Mouse (Mus musculus) intestine, embryonic 14.5 days (tissue): ENCODE measurements around the gene Tmem17. TPM values are rescaled to one million over a fixed set of nuclear protein-coding genes. Genes with fewer than 3 reads are reported as not detected.

ENCODE experiments used
- ATAC-seq: fragments of 200-750 bp; cut with Nextera tagmentation; replicated peaks from 2 replicates; pipeline ENCODE4 v1.8.0; 2017; ENCODE audit warnings: low read depth, moderate number of reproducible peaks, moderate TSS enrichment, moderate library complexity; ENCODE audit not compliant: low FRiP score, low TSS enrichment
- DNase-seq: peaks from one replicate; pipeline ENCODE4 v3.0.0-alpha.2; 2018; ENCODE audit warnings: low spot score
- H3K27ac ChIP-seq: fragments of 300-500 bp; sonication (generic); 2 replicates; pipeline ENCODE4 v1.5.1; 2014; ENCODE audit warnings: low read depth, mild to moderate bottlenecking, control low read depth
- H3K27me3 ChIP-seq: fragments of 300-500 bp; sonication (generic); replicated peaks from 2 replicates; pipeline ENCODE4 v1.6.1; 2014; ENCODE audit warnings: low read length, control low read depth; ENCODE audit not compliant: control insufficient read depth, insufficient read depth
- H3K36me3 ChIP-seq: fragments of 300-500 bp; sonication (generic); 2 replicates; pipeline ENCODE4 v1.6.1; 2014; ENCODE audit warnings: low read length, control low read depth; ENCODE audit not compliant: control insufficient read depth, insufficient read depth
- H3K4me1 ChIP-seq: fragments of 300-500 bp; sonication (generic); replicated peaks from 2 replicates; pipeline ENCODE4 v1.6.1; 2014; ENCODE audit warnings: low read length, control low read depth, mixed read lengths; ENCODE audit not compliant: control insufficient read depth, insufficient read depth
- H3K4me2 ChIP-seq: fragments of 300-500 bp; sonication (generic); 2 replicates; pipeline ENCODE4 v1.6.1; 2014; ENCODE audit warnings: low read length
- H3K4me3 ChIP-seq: fragments of 300-500 bp; sonication (generic); 2 replicates; pipeline ENCODE4 v1.5.1; 2014; ENCODE audit warnings: low read depth, low read length, control low read depth, mixed read lengths
- H3K9ac ChIP-seq: fragments of 300-500 bp; sonication (generic); 2 replicates; pipeline ENCODE4 v1.6.1; 2014; ENCODE audit warnings: mild to moderate bottlenecking, low read length
- H3K9me3 ChIP-seq: fragments of 300-500 bp; sonication (generic); 2 replicates; pipeline ENCODE4 v1.6.1; 2016; ENCODE audit warnings: low read length, control low read depth; ENCODE audit not compliant: control insufficient read depth
- WGBS: fragments of 180-500 bp; shearing (Covaris S2); extraction: QIAGEN DNeasy Blood & Tissue Kit; methylation state at CpG from one replicate; pipeline ENCODE4 v1.1.7; 2014; 5-methylcytosine and 5-hydroxymethylcytosine counted together
- polyA plus RNA-seq: library from polyadenylated mRNA; unstranded; fragments of >200 nt; fragmentation: Nextera tagmentation; extraction: Ambion mirVana; gene quantifications from 2 replicates; pipeline ENCODE4 v1.2.1, GENCODE M21; 2014

Tmem17 gene
- polyA plus RNA-seq, 1 experiment from 2014 or later: 11.7 TPM

DNA sequence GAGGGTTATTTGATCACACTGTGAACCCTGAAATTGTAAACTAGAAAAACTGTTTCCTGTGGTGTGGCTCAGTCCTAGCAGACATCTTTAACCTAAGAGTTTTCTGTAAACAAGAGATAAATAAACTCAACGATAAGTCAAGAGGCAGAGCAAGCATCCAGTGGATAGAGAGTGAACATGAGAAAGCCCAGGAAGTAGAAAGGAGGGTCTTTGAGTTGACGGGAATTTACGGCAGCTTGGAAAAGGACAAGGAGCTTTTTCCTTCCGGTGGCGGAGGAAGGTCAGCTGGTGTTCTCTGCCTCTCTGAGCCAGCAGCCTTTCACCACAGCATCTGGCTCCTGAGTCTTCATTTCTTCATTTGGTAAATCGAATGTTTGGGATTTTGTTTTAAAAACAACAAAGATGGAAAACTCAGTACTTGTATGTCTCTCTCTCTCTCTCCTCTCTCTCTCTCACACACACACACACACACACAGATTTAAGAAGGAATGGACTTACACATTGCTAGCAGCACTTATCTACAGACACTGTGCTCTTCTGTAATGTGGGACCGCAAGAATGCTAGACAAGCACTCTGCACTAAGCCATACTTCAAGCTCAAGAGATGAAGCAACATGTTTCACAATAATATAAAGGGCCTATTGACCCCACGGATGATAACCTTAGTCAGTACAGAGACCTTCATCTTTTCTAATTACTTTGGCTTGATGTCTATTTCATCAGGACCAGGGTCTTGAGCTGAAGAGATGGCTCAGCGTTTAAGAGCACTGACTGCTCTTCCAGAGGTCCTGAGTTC is 10.9 kb upstream of the Tmem17 start:
- Histone ChIP-seq H3K27ac (no peak overlapping the region), H3K27me3 (no peaks in the 10 kb centered on the region), H3K9ac (no peak overlapping the region), H3K9me3 (0 out of 2 replicates have a peak, but pooled peaks cover 3% of the 10 kb centered on the region), H3K4me3 (no peak overlapping the region), H3K4me1 (no peaks in the 10 kb centered on the region), H3K4me2 (no peak overlapping the region), H3K36me3 (no peaks in the 10 kb centered on the region)
- WGBS: 67% methylated on average over 9 of the region's 9 CpGs
- no peak for DNase-seq
- no peak for ATAC-seq

DNA sequence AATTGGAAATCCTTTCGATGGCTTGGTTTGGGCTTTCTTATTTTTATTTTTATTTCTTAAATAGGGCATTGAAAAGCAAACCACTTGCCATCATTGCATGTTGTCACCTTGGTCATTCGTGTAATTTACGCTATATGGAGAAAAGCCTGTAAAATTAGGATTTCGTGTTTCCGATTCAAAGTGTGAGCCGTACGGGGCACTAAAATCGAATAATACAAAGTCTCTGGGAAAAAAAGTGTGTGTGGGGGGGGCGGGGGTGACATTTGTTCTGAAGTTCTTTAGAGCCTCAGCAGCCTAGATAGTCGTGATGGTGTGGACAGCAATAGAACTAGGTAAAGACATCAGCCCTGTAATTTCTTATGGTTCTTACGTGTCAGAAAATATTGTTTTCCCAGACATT is 1.2 kb downstream of the Tmem17 start:
- H3K4me2 ChIP-seq: peak overlapping the region; percentile 73
- H3K9me3 ChIP-seq: no peaks in the 10 kb centered on the region
- H3K27ac ChIP-seq: peak overlapping the region; percentile 95
- H3K4me1 ChIP-seq: no peaks in the 10 kb centered on the region
- H3K4me3 ChIP-seq: peak overlapping the region; percentile 79
- WGBS: 48% methylated on average over 11 of the region's 11 CpGs
- no peaks in the 10 kb centered on the region for H3K36me3 ChIP-seq
- no peak for ATAC-seq
- DNase-seq: no peak
- no peaks in the 10 kb centered on the region for H3K27me3 ChIP-seq
- peak overlapping the region; percentile 96 for H3K9ac ChIP-seq

DNA sequence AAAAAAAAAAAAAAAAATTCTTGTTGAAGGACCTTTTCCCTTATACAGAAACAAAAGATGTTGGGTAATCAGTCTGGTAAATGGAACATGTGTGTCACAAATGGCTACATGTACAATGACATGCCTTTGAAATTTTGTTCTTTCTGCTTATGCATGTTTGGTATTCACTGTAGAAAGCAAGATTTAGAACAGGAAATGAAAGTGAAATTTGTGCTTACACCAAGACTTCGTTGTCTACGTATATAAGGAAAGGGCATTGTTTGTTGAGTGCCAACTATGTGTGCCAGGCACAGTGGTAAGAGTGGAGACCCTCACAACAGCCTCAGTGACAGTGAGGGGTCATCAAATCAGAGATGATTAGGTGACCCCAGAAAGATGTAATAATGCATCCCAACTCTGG is 3.2 kb downstream of the Tmem17 start:
- ATAC-seq: no peak
- DNase-seq: no peak
- Histone ChIP-seq H3K4me1 (no peaks in the 10 kb centered on the region), H3K4me3 (no peak overlapping the region), H3K27ac (no peak overlapping the region), H3K36me3 (no peaks in the 10 kb centered on the region), H3K27me3 (no peaks in the 10 kb centered on the region), H3K4me2 (no peak overlapping the region), H3K9me3 (no peaks in the 10 kb centered on the region), H3K9ac (no peak overlapping the region)
- 97% methylated on average over 2 of the region's 2 CpGs for WGBS

DNA sequence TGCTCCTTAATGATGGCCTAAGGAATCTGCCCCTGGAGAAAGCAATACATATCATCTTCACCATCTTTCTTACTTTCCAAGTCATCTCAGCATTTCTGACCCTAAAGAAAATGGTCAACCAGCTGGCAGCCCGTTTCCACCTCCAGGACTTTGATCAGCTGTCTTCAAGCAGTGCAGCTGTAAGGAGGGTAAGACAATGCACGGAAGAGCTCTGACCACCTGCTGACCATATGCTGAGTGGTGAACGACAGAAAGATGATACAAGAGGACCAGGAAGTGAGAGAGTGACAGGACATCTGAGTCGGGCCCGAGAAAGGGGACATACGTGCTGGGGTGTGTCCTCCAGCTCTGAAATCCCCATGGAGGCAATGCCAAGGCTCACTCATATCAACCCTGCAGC is 6.6 kb downstream of the Tmem17 start:
- Histone ChIP-seq H3K27ac (no peak overlapping the region), H3K36me3 (no peaks in the 10 kb centered on the region), H3K9me3 (no peaks in the 10 kb centered on the region), H3K4me1 (no peaks in the 10 kb centered on the region), H3K27me3 (no peaks in the 10 kb centered on the region), H3K9ac (no peak overlapping the region), H3K4me3 (no peak overlapping the region), H3K4me2 (no peak overlapping the region)
- WGBS: 87% methylated on average over 6 of the region's 6 CpGs
- ATAC-seq (no peak), DNase-seq (no peak)

DNA sequence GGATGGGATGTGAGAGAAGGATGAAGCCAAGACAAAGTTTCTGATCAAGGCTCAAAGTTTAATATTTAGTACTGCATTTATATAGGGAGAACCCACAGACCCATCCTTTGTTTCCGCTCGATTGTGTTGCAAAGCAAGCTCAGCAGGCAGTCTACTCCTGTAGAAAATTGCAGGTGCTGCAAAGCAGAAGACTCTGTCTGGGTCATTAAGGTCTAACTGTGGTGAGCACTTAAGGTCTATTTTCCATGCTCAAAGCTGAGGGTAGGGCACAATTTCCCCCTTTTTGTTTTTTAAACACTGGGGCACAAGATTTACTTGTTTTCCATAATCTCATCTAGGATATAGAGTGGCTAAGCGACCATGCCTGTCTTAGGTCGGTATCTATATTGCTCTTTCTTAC is 8.4 kb downstream of the Tmem17 start:
- 87% methylated on average over 4 of the region's 4 CpGs for WGBS
- H3K27me3 ChIP-seq: no peaks in the 10 kb centered on the region
- no peaks in the 10 kb centered on the region for H3K9me3 ChIP-seq
- H3K9ac ChIP-seq: no peak overlapping the region
- no peaks in the 10 kb centered on the region for H3K36me3 ChIP-seq
- DNase-seq (no peak), ATAC-seq (no peak)
- H3K4me1 ChIP-seq: no peaks in the 10 kb centered on the region
- no peak overlapping the region for H3K27ac ChIP-seq
- H3K4me3 ChIP-seq: no peak overlapping the region
- no peak overlapping the region for H3K4me2 ChIP-seq

DNA sequence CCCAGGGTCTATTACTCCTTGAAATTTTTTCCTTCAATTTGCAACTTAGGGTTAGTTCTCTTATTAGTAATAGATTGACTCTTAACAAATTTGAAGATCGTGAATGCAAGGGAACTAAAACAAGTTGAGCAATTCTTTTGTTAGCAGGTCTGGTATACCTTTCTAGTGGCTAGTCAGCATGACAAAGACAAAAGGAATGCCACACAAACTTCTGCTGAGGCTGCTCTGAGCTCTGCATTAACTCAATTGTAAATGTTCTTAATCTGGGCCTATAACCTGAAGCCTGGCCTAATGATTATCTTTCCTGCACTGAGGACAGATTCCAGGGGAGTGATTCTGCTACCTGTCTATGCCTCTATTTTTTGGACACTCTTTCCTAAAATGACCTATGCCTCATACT is 12.7 kb downstream of the Tmem17 start:
- Histone ChIP-seq H3K27me3 (no peaks in the 10 kb centered on the region), H3K36me3 (no peaks in the 10 kb centered on the region), H3K4me3 (no peak overlapping the region), H3K4me2 (no peak overlapping the region), H3K4me1 (no peaks in the 10 kb centered on the region), H3K27ac (no peak overlapping the region), H3K9me3 (no peaks in the 10 kb centered on the region), H3K9ac (no peak overlapping the region)
- ATAC-seq: no peak
- DNase-seq: no peak
- WGBS: 88% methylated on average over 1 of the region's 1 CpGs

DNA sequence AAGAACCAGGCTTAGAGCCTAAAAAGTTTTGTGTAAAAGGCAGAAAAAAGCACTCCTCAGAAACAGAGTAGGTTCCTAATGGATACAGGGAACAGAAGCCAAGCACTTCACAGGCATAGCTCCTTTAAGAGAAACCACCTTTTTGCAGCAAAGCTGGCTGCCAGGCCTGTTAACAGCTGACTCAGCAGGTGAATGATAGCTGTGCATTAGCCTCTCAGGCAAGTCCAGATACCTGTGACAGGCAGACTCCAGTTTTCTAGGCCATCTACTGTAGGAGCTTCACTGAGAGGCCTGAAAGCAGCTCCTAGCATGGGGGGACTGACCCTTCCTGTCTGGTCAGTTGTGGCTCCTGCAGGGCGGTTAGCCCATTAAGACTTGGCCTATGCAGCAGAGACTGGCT is 28.7 kb downstream of the Tmem17 start:
- WGBS: 46% methylated on average over 1 of the region's 1 CpGs
- H3K9ac ChIP-seq: no peak overlapping the region
- no peaks in the 10 kb centered on the region for H3K9me3 ChIP-seq

DNA sequence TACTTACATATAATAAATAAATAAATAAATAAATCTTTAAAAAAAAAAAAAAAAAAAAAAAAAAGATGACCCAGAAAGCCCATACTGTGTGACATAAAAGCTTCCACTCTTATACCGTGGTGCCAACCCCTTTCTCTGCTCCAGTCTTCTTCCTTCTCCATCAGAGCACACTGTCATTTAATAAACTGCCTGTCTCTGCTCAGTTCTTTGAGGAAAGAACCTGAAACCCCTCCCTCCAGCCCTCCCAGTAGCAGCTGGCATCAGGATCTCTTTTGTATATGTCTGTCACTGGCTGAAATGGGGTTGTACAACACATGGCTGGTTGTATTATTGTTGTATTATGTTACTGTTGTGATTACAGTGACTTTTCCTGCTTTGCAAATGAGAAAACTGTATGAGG is 48.2 kb downstream of the Tmem17 start:
- peak overlapping the region; percentile 29; the same call in 1 of the 2 replicates for H3K27ac ChIP-seq
- no peak for ATAC-seq

More for the DNA sequence above, 28.7 kb downstream of the Tmem17 start:
- H3K27ac ChIP-seq: no peak overlapping the region
- ATAC-seq (no peak), DNase-seq (no peak)
- no peaks in the 10 kb centered on the region for H3K4me1 ChIP-seq
- H3K27me3 ChIP-seq: no peaks in the 10 kb centered on the region
- no peaks in the 10 kb centered on the region for H3K36me3 ChIP-seq
- H3K4me2 ChIP-seq: no peak overlapping the region
- no peak overlapping the region for H3K4me3 ChIP-seq

More for the DNA sequence above, 48.2 kb downstream of the Tmem17 start:
- WGBS: 73% methylated on average over 1 of the region's 1 CpGs
- Histone ChIP-seq H3K36me3 (no peaks in the 10 kb centered on the region), H3K9me3 (no peaks in the 10 kb centered on the region), H3K4me2 (no peak overlapping the region), H3K9ac (no peak overlapping the region), H3K4me3 (no peak overlapping the region), H3K27me3 (no peaks in the 10 kb centered on the region), H3K4me1 (peaks cover 6% of the 10 kb centered on the region; the same call in 1 of the 2 replicates)
- DNase-seq: no peak
